22 mouse cellular contexts compared by ENCODE assay signal in genomic region chr2:49880507-49880906, GRCm38 (mm10).
DNase-seq lines count a peak whose midpoint lies in the region; ATAC-seq lines count a peak whose summit lies in the region.
"Had no signal": no experiment of that assay in that cellular context is flagged by ENCODE, and none has a peak within 500 bp of the region (broad histone marks: within the 10 kb centered on the region; RNA-seq: fewer than 3 reads in every experiment).

No protein-coding gene starts in this region.

- no peak overlapping the region for H3K4me2 ChIP-seq in forebrain, embryonic 14.5 days (ENCODE audit: low read length)
- H3K4me2 ChIP-seq in forebrain, embryonic 13.5 days = no peak overlapping the region
- peak overlapping the region; percentile 1; the same call in 1 of the 2 replicates for H3K4me2 ChIP-seq in heart, embryonic 16.5 days (ENCODE audit: low read depth, low read length)
- H3K4me2 ChIP-seq: hindbrain, embryonic 13.5 days; neural tube, embryonic 13.5 days had no signal

- no peaks in the 10 kb centered on the region for H3K27me3 ChIP-seq in forebrain, embryonic 14.5 days (replicated peaks; ENCODE audit: control insufficient read depth, insufficient read depth, low read length)
- no peaks in the 10 kb centered on the region for H3K27me3 ChIP-seq in forebrain, embryonic 13.5 days
- no peaks in the 10 kb centered on the region for H3K27me3 ChIP-seq in heart, embryonic 16.5 days (ENCODE audit: control insufficient read depth, insufficient read depth, low read length)
- H3K27me3 ChIP-seq: hindbrain, embryonic 13.5 days; neural tube, embryonic 13.5 days had no signal

- ATAC-seq in forebrain, embryonic 14.5 days = no peak
- ATAC-seq in forebrain, embryonic 13.5 days = no peak
- ATAC-seq in heart, embryonic 16.5 days (replicated peaks; ENCODE audit: extremely low read depth, insufficient read depth, low FRiP score) = no peak
- peak; percentile 67 for ATAC-seq in megakaryocyte progenitor cell, adult 5-6 weeks (replicated peaks; ENCODE audit: poor library complexity)
- no peak for ATAC-seq in CD4-positive, CD25-positive, alpha-beta regulatory T cell, adult 4 months
- ATAC-seq: inflammation-experienced regulatory T-cells, adult 6 months had no signal

- no peaks in the 10 kb centered on the region for H3K36me3 ChIP-seq in forebrain, embryonic 14.5 days (ENCODE audit: control insufficient read depth, insufficient read depth, low read length)
- H3K36me3 ChIP-seq in forebrain, embryonic 13.5 days (ENCODE audit: poor library complexity, severe bottlenecking) = no peaks in the 10 kb centered on the region
- H3K36me3 ChIP-seq in heart, embryonic 16.5 days (ENCODE audit: control insufficient read depth, insufficient read depth) = no peaks in the 10 kb centered on the region
- H3K36me3 ChIP-seq: hindbrain, embryonic 13.5 days; neural tube, embryonic 13.5 days had no signal

- no peak overlapping the region for H3K27ac ChIP-seq in forebrain, embryonic 14.5 days (ENCODE audit: low read depth, low read length)
- no peak overlapping the region for H3K27ac ChIP-seq in forebrain, embryonic 13.5 days
- H3K27ac ChIP-seq in heart, embryonic 16.5 days (ENCODE audit: low read length) = no peak overlapping the region
- H3K27ac ChIP-seq: hindbrain, embryonic 13.5 days; kidney, postnatal 0 days; neural tube, embryonic 13.5 days had no signal

- H3K4me1 ChIP-seq in forebrain, embryonic 14.5 days (ENCODE audit: control insufficient read depth, insufficient read depth, low read length) = no peaks in the 10 kb centered on the region
- peaks cover 16% of the 10 kb centered on the region; the same call in 1 of the 2 replicates for H3K4me1 ChIP-seq in forebrain, embryonic 13.5 days
- H3K4me1 ChIP-seq in heart, embryonic 16.5 days (ENCODE audit: control insufficient read depth, insufficient read depth, low read length) = peaks cover 3% of the 10 kb centered on the region
- H3K4me1 ChIP-seq: hindbrain, embryonic 13.5 days; neural tube, embryonic 13.5 days had no signal

- 70% methylated on average over 9 of the region's 9 CpGs for WGBS in forebrain, embryonic 14.5 days
- 77% methylated on average over 9 of the region's 9 CpGs for WGBS in forebrain, embryonic 13.5 days
- 52% methylated on average over 9 of the region's 9 CpGs for WGBS in heart, embryonic 16.5 days

- intact Hi-C loops in heart, postnatal 36 days (cut with DNase I) = no loop called here

- no peak overlapping the region for H3K4me3 ChIP-seq in forebrain, embryonic 14.5 days (ENCODE audit: low read depth, low read length)
- no peak overlapping the region for H3K4me3 ChIP-seq in forebrain, embryonic 13.5 days
- H3K4me3 ChIP-seq in heart, embryonic 16.5 days (ENCODE audit: low read length) = no peak overlapping the region
- H3K4me3 ChIP-seq: hindbrain, embryonic 13.5 days; myocyte; neural tube, embryonic 13.5 days had no signal

- H3K9me3 ChIP-seq in forebrain, embryonic 14.5 days (replicated peaks; ENCODE audit: control insufficient read depth, low read length) = no peaks in the 10 kb centered on the region
- no peaks in the 10 kb centered on the region for H3K9me3 ChIP-seq in forebrain, embryonic 13.5 days (replicated peaks)
- no peaks in the 10 kb centered on the region for H3K9me3 ChIP-seq in heart, embryonic 16.5 days (replicated peaks; ENCODE audit: control insufficient read depth, low read length)
- H3K9me3 ChIP-seq: hindbrain, embryonic 13.5 days; neural tube, embryonic 13.5 days had no signal

- peak; percentile 51 for DNase-seq in forebrain, embryonic 14.5 days (ENCODE audit: low spot score)
- DNase-seq in heart, postnatal 36 days = no peak
- DNase-seq in brain, adult 2 months (ENCODE audit: low read depth, low spot score) = peak; percentile 17
- DNase-seq: adrenal gland, postnatal 10 days; cerebellum, adult 8-10 months; gastrocnemius, postnatal 25 days; kidney, adult 18-20 months; lung, postnatal 10 days; midbrain, embryonic 14.5 days; retina, postnatal 1 day; right cerebral cortex, postnatal 25 days; spleen, adult 18-20 months; thymus, postnatal 25 days had no signal

- H3K9ac ChIP-seq in forebrain, embryonic 14.5 days (ENCODE audit: low read length) = no peak overlapping the region
- no peak overlapping the region for H3K9ac ChIP-seq in forebrain, embryonic 13.5 days
- no peak overlapping the region for H3K9ac ChIP-seq in heart, embryonic 16.5 days (ENCODE audit: low read length)
- H3K9ac ChIP-seq: hindbrain, embryonic 13.5 days; neural tube, embryonic 13.5 days had no signal

Comparison
In these comparisons a context has a peak if more than half of its experiments do, and no peak if none do; other contexts are left out.
1. DNase-seq: peak in forebrain, embryonic 14.5 days (single experiment) and brain, adult 2 months (single experiment); none in heart, postnatal 36 days (0 of 2).